Mouse (Mus musculus) CH12.LX (cell line): ENCODE data around the gene Dalrd3. TPM values are rescaled to one million over a fixed set of nuclear protein-coding genes. Genes with fewer than 3 reads are reported as not detected.

ENCODE experiments used
- DNase-seq: peaks from one replicate; pipeline ENCODE4 v3.0.0-alpha.2; 2013; ENCODE audit errors: extremely low read depth
- H3K27ac ChIP-seq: 2 replicates; pipeline ENCODE4 v1.5.1; 2012; ENCODE audit warnings: low read depth, mild to moderate bottlenecking, control low read depth, moderate library complexity; ENCODE audit not compliant: insufficient read depth
- H3K27me3 ChIP-seq: replicated peaks from 2 replicates; pipeline ENCODE3; 2012; ENCODE audit warnings: inconsistent platforms
- H3K36me3 ChIP-seq, 2 experiments: replicated peaks in 1 of 2; 2 replicates each; pipeline versions ENCODE3 to v1.6.1; 2012; ENCODE audit warnings: inconsistent platforms in 1 of 2, low read length in 1 of 2, mild to moderate bottlenecking in 1 of 2, mixed read lengths in 1 of 2, moderate library complexity in 1 of 2; ENCODE audit not compliant: control insufficient read depth in 1 of 2, insufficient read depth in 1 of 2
- H3K4me1 ChIP-seq, 2 experiments: 2 replicates each; pipeline ENCODE4 v1.6.1; 2012; ENCODE audit warnings: inconsistent platforms in 1 of 2, moderate library complexity in 1 of 2; ENCODE audit not compliant: insufficient read depth in 2 of 2, control insufficient read depth in 1 of 2
- H3K4me2 ChIP-seq: 2 replicates; pipeline ENCODE4 v1.6.1; 2012; ENCODE audit warnings: low read depth, mild to moderate bottlenecking, control low read depth; ENCODE audit not compliant: poor library complexity, insufficient read depth, severe bottlenecking
- H3K4me3 ChIP-seq, 3 experiments: fragments of 150-350 bp in 1 of 3; sonication (generic) in 1 of 3; replicated peaks in 1 of 3; 2 replicates each; pipeline versions ENCODE3 to v1.5.1; 2011 to 2012; ENCODE audit warnings: low read depth in 2 of 3, low read length in 2 of 3, mild to moderate bottlenecking in 2 of 3, moderate library complexity in 2 of 3, control low read depth in 1 of 3, improper control_type of control experiment in 1 of 3, inconsistent platforms in 1 of 3, mixed read lengths in 1 of 3; ENCODE audit not compliant: poor library complexity in 1 of 3
- H3K79me2 ChIP-seq: replicated peaks from 2 replicates; pipeline ENCODE4 v1.6.1; 2012; ENCODE audit warnings: mild to moderate bottlenecking, moderate library complexity; ENCODE audit not compliant: control insufficient read depth, poor library complexity, insufficient read depth, severe bottlenecking; ENCODE audit errors: extremely low read depth
- H3K9ac ChIP-seq: 2 replicates; pipeline ENCODE4 v1.6.1; 2012; ENCODE audit warnings: low read depth, mild to moderate bottlenecking, control low read depth, moderate library complexity; ENCODE audit not compliant: insufficient read depth
- H3K9me3 ChIP-seq: replicated peaks from 2 replicates; pipeline ENCODE3; 2012; ENCODE audit warnings: low read length, inconsistent platforms, mixed read lengths
- E2F4 ChIP-seq: IDR thresholded peaks from 2 replicates; pipeline ENCODE4 v1.6.1; 2011; ENCODE audit warnings: low read depth, low read length, improper control_type of control experiment; ENCODE audit not compliant: insufficient replicate concordance
- GABPA ChIP-seq: IDR thresholded peaks from 2 replicates; pipeline ENCODE4 v1.6.1; 2012; ENCODE audit warnings: low read depth, low read length, improper control_type of control experiment, inconsistent platforms; ENCODE audit not compliant: insufficient replicate concordance
- MAX ChIP-seq: IDR thresholded peaks from 2 replicates; pipeline ENCODE4 v1.6.1; 2011; ENCODE audit warnings: low read length, improper control_type of control experiment
- POLR2AphosphoS2 ChIP-seq: IDR thresholded peaks from 2 replicates; pipeline ENCODE4 v1.6.1; 2011; ENCODE audit warnings: low read depth, low read length, improper control_type of control experiment
- USF1 ChIP-seq: IDR thresholded peaks from 2 replicates; pipeline ENCODE4 v1.6.1; 2014; ENCODE audit warnings: low read depth, mild to moderate bottlenecking, inconsistent platforms, low read length, improper control_type of control experiment
- dilution Hi-C: fragments of 300-500 bp; cut with MboI; formaldehyde crosslinking; loops from 2 replicates; pipeline ENCODE4 v1.14.3; 2020; ENCODE audit warnings: low sequenced_read_pairs; ENCODE audit not compliant: extremely low pct_unique_long_range_greater_than_20kb, extremely low pct_ligation_motif_present
- in situ Hi-C: fragments of 300-500 bp; cut with MboI; formaldehyde crosslinking; loops from 3 replicates; pipeline ENCODE4 v1.14.3; 2019; ENCODE audit warnings: low sequenced_read_pairs, low pct_ligation_motif_present, low pct_unique_long_range_greater_than_20kb, mixed read lengths
- polyA plus RNA-seq: library from polyadenylated mRNA; unstranded; fragments of >175 nt; gene quantifications from 2 replicates; pipeline ENCODE4 v1.2.1, GENCODE M21; 2012; ENCODE audit warnings: low read depth; ENCODE audit not compliant: insufficient read length
- total RNA-seq, 2 experiments: library from RNA; depleted of rRNA; stranded (reverse); fragments of 300-350 nt in 1 of 2; fragments of >200 nt in 1 of 2; gene quantifications; 2 replicates each; pipeline ENCODE4 v1.2.3; 2012 to 2014

Dalrd3 gene
- total and polyA plus RNA-seq, 3 experiments: 52.6 to 114 (median 110) TPM

- no peak for DNase-seq
- no peak overlapping the region for H3K4me2 ChIP-seq
- dilution Hi-C loops: no loop called here
- TF ChIP-seq MAX: no peak
- no peak for TF ChIP-seq USF1
- no peak for TF ChIP-seq E2F4
- no peak for TF ChIP-seq GABPA
- TF ChIP-seq POLR2AphosphoS2: no peak
- TF ChIP-seq, all 38 proteins: peak for 0
- Histone ChIP-seq H3K4me1 (no peaks in the 10 kb centered on the region), H3K27me3 (no peaks in the 10 kb centered on the region), H3K4me3 (no peak overlapping the region), H3K9me3 (no peaks in the 10 kb centered on the region), H3K36me3 (peaks cover 49 to 79% of the 10 kb centered on the region in 2 experiments), H3K79me2 (no peaks in the 10 kb centered on the region; the same call in none of the 2 replicates), H3K27ac (no peak overlapping the region), H3K9ac (no peak overlapping the region)
- in situ Hi-C loops: no loop called here
Observed at GRCm38 (mm10) chr9:108617301-108617700, 47.6 kb downstream of the Dalrd3 start.

Other genes with a start within 250 kb of the Dalrd3 start
- 506 and 595 TPM in 2 replicates for gene Gpx1, start 231.0 kb upstream of the Dalrd3 start, total RNA-seq (2012; rRNA removed)
- 750 and 883 TPM in 2 replicates for gene Gpx1, start 231.0 kb upstream of the Dalrd3 start, total RNA-seq (2014; rRNA removed)
- gene Gpx1, start 231.0 kb upstream of the Dalrd3 start, polyA plus RNA-seq: 694 and 813 TPM in 2 replicates
- 72.8 and 74.6 TPM in 2 replicates for gene Usp4, start 222.0 kb upstream of the Dalrd3 start, total RNA-seq (2012; rRNA removed)
- 50.6 and 52.1 TPM in 2 replicates for gene Usp4, start 222.0 kb upstream of the Dalrd3 start, total RNA-seq (2014; rRNA removed)
- gene Usp4, start 222.0 kb upstream of the Dalrd3 start, polyA plus RNA-seq: 86.3 and 93.5 TPM in 2 replicates
- 0.21 TPM in 2 replicates for gene 1700102P08Rik, start 177.1 kb upstream of the Dalrd3 start, total RNA-seq (2012; rRNA removed)
- 0.59 TPM in 1 of 2 replicates, not detected in the other for gene 1700102P08Rik, start 177.1 kb upstream of the Dalrd3 start, total RNA-seq (2014; rRNA removed)
- gene 1700102P08Rik, start 177.1 kb upstream of the Dalrd3 start, polyA plus RNA-seq: 0.26 TPM in 1 of 2 replicates, not detected in the other
- 0.04 TPM in 2 replicates for gene Ccdc36, start 141.4 kb upstream of the Dalrd3 start, total RNA-seq (2012; rRNA removed)
- gene Ccdc36, start 141.4 kb upstream of the Dalrd3 start, total RNA-seq (2014; rRNA removed): 0.13 and 0.20 TPM in 2 replicates
- gene Ccdc36, start 141.4 kb upstream of the Dalrd3 start, polyA plus RNA-seq: 0.13 TPM in 1 of 2 replicates, not detected in the other
- gene BC048562, start 133.4 kb upstream of the Dalrd3 start, total RNA-seq (2012; rRNA removed): not detected in 2 replicates
- not detected in 2 replicates for gene BC048562, start 133.4 kb upstream of the Dalrd3 start, total RNA-seq (2014; rRNA removed)
- gene BC048562, start 133.4 kb upstream of the Dalrd3 start, polyA plus RNA-seq: not detected in 2 replicates
- gene Ccdc71, start 109.4 kb upstream of the Dalrd3 start, total RNA-seq (2012; rRNA removed): 16.1 and 19.3 TPM in 2 replicates
- 13.0 and 14.5 TPM in 2 replicates for gene Ccdc71, start 109.4 kb upstream of the Dalrd3 start, total RNA-seq (2014; rRNA removed)
- gene Ccdc71, start 109.4 kb upstream of the Dalrd3 start, polyA plus RNA-seq: 29.0 and 33.0 TPM in 2 replicates
- gene Klhdc8b, start 108.3 kb upstream of the Dalrd3 start, total RNA-seq (2012; rRNA removed): 3.1 and 3.5 TPM in 2 replicates
- 1.9 and 2.6 TPM in 2 replicates for gene Klhdc8b, start 108.3 kb upstream of the Dalrd3 start, total RNA-seq (2014; rRNA removed)
- 3.4 and 5.2 TPM in 2 replicates for gene Klhdc8b, start 108.3 kb upstream of the Dalrd3 start, polyA plus RNA-seq
- gene Lamb2, start 90.2 kb upstream of the Dalrd3 start, total RNA-seq (2012; rRNA removed): 0.08 and 0.89 TPM in 2 replicates
- gene Lamb2, start 90.2 kb upstream of the Dalrd3 start, total RNA-seq (2014; rRNA removed): 0.04 TPM in 1 of 2 replicates, not detected in the other
- gene Lamb2, start 90.2 kb upstream of the Dalrd3 start, polyA plus RNA-seq: 0.11 and 0.17 TPM in 2 replicates
- gene Usp19, start 79.3 kb upstream of the Dalrd3 start, total RNA-seq (2012; rRNA removed): 68.7 and 69.9 TPM in 2 replicates
- gene Usp19, start 79.3 kb upstream of the Dalrd3 start, total RNA-seq (2014; rRNA removed): 36.5 TPM in 2 replicates
- 84.2 and 106 TPM in 2 replicates for gene Usp19, start 79.3 kb upstream of the Dalrd3 start, polyA plus RNA-seq
- gene Qars, start 62.2 kb upstream of the Dalrd3 start, total RNA-seq (2012; rRNA removed): 271 and 322 TPM in 2 replicates
- gene Qars, start 62.2 kb upstream of the Dalrd3 start, total RNA-seq (2014; rRNA removed): 188 and 229 TPM in 2 replicates
- 270 and 293 TPM in 2 replicates for gene Qars, start 62.2 kb upstream of the Dalrd3 start, polyA plus RNA-seq
- gene Qrich1, start 53.1 kb upstream of the Dalrd3 start, total RNA-seq (2012; rRNA removed): 104 and 115 TPM in 2 replicates
- gene Qrich1, start 53.1 kb upstream of the Dalrd3 start, total RNA-seq (2014; rRNA removed): 117 and 118 TPM in 2 replicates
- gene Qrich1, start 53.1 kb upstream of the Dalrd3 start, polyA plus RNA-seq: 61.5 and 72.1 TPM in 2 replicates
- 405 and 494 TPM in 2 replicates for gene Impdh2, start 9.6 kb upstream of the Dalrd3 start, total RNA-seq (2012; rRNA removed)
- gene Impdh2, start 9.6 kb upstream of the Dalrd3 start, total RNA-seq (2014; rRNA removed): 464 and 485 TPM in 2 replicates
- 472 and 483 TPM in 2 replicates for gene Impdh2, start 9.6 kb upstream of the Dalrd3 start, polyA plus RNA-seq
- 24.6 and 25.7 TPM in 2 replicates for gene Ndufaf3, start 2.5 kb upstream of the Dalrd3 start, total RNA-seq (2012; rRNA removed)
- 15.3 and 15.7 TPM in 2 replicates for gene Ndufaf3, start 2.5 kb upstream of the Dalrd3 start, total RNA-seq (2014; rRNA removed)
- 27.2 and 30.7 TPM in 2 replicates for gene Ndufaf3, start 2.5 kb upstream of the Dalrd3 start, polyA plus RNA-seq
- gene Wdr6, start 8.9 kb downstream of the Dalrd3 start, total RNA-seq (2012; rRNA removed): 14.3 and 17.8 TPM in 2 replicates
- gene Wdr6, start 8.9 kb downstream of the Dalrd3 start, total RNA-seq (2014; rRNA removed): 9.1 and 9.8 TPM in 2 replicates
- 14.9 and 16.3 TPM in 2 replicates for gene Wdr6, start 8.9 kb downstream of the Dalrd3 start, polyA plus RNA-seq
- 9.1 and 11.0 TPM in 2 replicates for gene P4htm, start 27.8 kb downstream of the Dalrd3 start, total RNA-seq (2012; rRNA removed)
- gene P4htm, start 27.8 kb downstream of the Dalrd3 start, total RNA-seq (2014; rRNA removed): 4.8 and 5.4 TPM in 2 replicates
- gene P4htm, start 27.8 kb downstream of the Dalrd3 start, polyA plus RNA-seq: 7.9 and 9.5 TPM in 2 replicates
- 28.1 and 29.0 TPM in 2 replicates for gene Arih2, start 79.5 kb downstream of the Dalrd3 start, total RNA-seq (2012; rRNA removed)
- 33.5 and 41.2 TPM in 2 replicates for gene Arih2, start 79.5 kb downstream of the Dalrd3 start, total RNA-seq (2014; rRNA removed)
- 35.3 and 36.6 TPM in 2 replicates for gene Arih2, start 79.5 kb downstream of the Dalrd3 start, polyA plus RNA-seq
- 15.9 and 20.9 TPM in 2 replicates for gene Slc25a20, start 92.2 kb downstream of the Dalrd3 start, total RNA-seq (2012; rRNA removed)
- 18.9 and 20.8 TPM in 2 replicates for gene Slc25a20, start 92.2 kb downstream of the Dalrd3 start, total RNA-seq (2014; rRNA removed)
- 16.7 and 18.6 TPM in 2 replicates for gene Slc25a20, start 92.2 kb downstream of the Dalrd3 start, polyA plus RNA-seq
- gene Prkar2a, start 119.4 kb downstream of the Dalrd3 start, total RNA-seq (2012; rRNA removed): 14.9 and 18.8 TPM in 2 replicates
- gene Prkar2a, start 119.4 kb downstream of the Dalrd3 start, total RNA-seq (2014; rRNA removed): 10.1 and 13.6 TPM in 2 replicates
- 41.4 and 44.4 TPM in 2 replicates for gene Prkar2a, start 119.4 kb downstream of the Dalrd3 start, polyA plus RNA-seq
- 17.5 and 27.2 TPM in 2 replicates for gene Ip6k2, start 213.9 kb downstream of the Dalrd3 start, total RNA-seq (2012; rRNA removed)
- gene Ip6k2, start 213.9 kb downstream of the Dalrd3 start, total RNA-seq (2014; rRNA removed): 22.6 and 23.6 TPM in 2 replicates
- gene Ip6k2, start 213.9 kb downstream of the Dalrd3 start, polyA plus RNA-seq: 28.4 and 31.4 TPM in 2 replicates
- gene Nckipsd, start 238.5 kb downstream of the Dalrd3 start, total RNA-seq (2012; rRNA removed): 4.4 and 6.6 TPM in 2 replicates
- 5.1 and 6.4 TPM in 2 replicates for gene Nckipsd, start 238.5 kb downstream of the Dalrd3 start, total RNA-seq (2014; rRNA removed)
- 11.9 and 13.2 TPM in 2 replicates for gene Nckipsd, start 238.5 kb downstream of the Dalrd3 start, polyA plus RNA-seq